Mouse (Mus musculus) liver, postnatal 0 days (tissue): ENCODE measurements at regions not wholly inside any gene's neighbourhood (a gene's known extent, or its start where the extent isn't known, plus 50 kb on each side); places are given as distances from the start of the nearest gene placed in this dataset.

ENCODE experiments used
- CTCF ChIP-seq: sonication (generic); IDR thresholded peaks from 2 replicates; pipeline ENCODE4 v1.5.1; 2016; ENCODE audit warnings: antibody characterized with exemption, low read depth
- EP300 ChIP-seq: IDR thresholded peaks from 2 replicates; pipeline ENCODE4 v1.6.1; 2016; ENCODE audit warnings: antibody characterized with exemption, low read depth, mild to moderate bottlenecking

GRCm38 (mm10) chr2:30711853-30712498 is 91.5 kb downstream of the 1700001O22Rik start:
- TF ChIP-seq CTCF (no peak), EP300 (no peak)
